12 mouse cellular contexts compared by ENCODE assay signal in the genomic region with DNA sequence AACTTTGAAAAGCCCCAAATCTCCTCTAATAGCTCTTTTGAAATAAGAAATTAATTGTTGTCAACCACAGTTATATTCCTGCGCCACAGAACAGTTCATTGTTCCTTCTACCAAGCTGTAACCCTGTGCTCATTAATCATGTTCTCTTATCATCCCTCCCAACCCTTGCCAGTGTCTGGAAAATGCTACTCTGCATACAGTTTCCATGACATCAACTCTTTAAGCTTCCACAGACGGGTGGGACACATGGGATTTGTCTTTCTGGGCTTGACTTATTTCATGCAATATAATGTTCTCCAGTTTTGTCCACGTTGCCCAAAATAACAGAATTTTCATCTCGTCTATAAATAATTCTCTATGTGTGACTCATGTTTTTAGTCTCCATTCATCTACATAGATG. TPM values are rescaled to one million over a fixed set of nuclear protein-coding genes. Genes with fewer than 3 reads are reported as not detected.
A peak's percentile ranks its signal among the peaks of the same experiment; 100 is the strongest.
DNase-seq lines count a peak whose midpoint lies in the region; ATAC-seq lines count a peak whose summit lies in the region.
"Had no signal": no experiment of that assay in that cellular context is flagged by ENCODE, and none has a peak within 500 bp of the region (broad histone marks: within the 10 kb centered on the region; RNA-seq: fewer than 3 reads in every experiment).

No protein-coding gene starts in this region.

- H3K9ac ChIP-seq in heart, embryonic 16.5 days (ENCODE audit: low read length): no peak overlapping the region
- no peak overlapping the region for H3K9ac ChIP-seq in lung, embryonic 16.5 days (ENCODE audit: low read length)
- H3K9ac ChIP-seq: liver, postnatal 0 days; midbrain, embryonic 15.5 days had no signal

- no peak; the same call in 1 of the 2 replicates for ATAC-seq in heart, embryonic 16.5 days (replicated peaks; ENCODE audit: extremely low read depth, insufficient read depth, low FRiP score)
- peak; percentile 43; the same call in 1 of the 2 replicates for ATAC-seq in lung, embryonic 16.5 days (ENCODE audit: low read depth)
- no peak for ATAC-seq in frontal cortex, adult (ENCODE audit: low TSS enrichment)
- ATAC-seq: forebrain, embryonic 16.5 days; liver, postnatal 0 days; midbrain, embryonic 15.5 days had no signal

- H3K36me3 ChIP-seq in heart, embryonic 16.5 days (ENCODE audit: control insufficient read depth, insufficient read depth): peaks cover 6% of the 10 kb centered on the region; the same call in 1 of the 2 replicates
- H3K36me3 ChIP-seq in lung, embryonic 16.5 days (ENCODE audit: control insufficient read depth, insufficient read depth, low read length): no peaks in the 10 kb centered on the region
- H3K36me3 ChIP-seq: midbrain, embryonic 15.5 days had no signal

- H3K9me3 ChIP-seq in heart, embryonic 16.5 days (replicated peaks; ENCODE audit: control insufficient read depth, low read length): no peaks in the 10 kb centered on the region
- H3K9me3 ChIP-seq in lung, embryonic 16.5 days (ENCODE audit: control insufficient read depth, low read length): no peaks in the 10 kb centered on the region
- H3K9me3 ChIP-seq: midbrain, embryonic 15.5 days had no signal

- 35% methylated on average over 4 of the region's 4 CpGs for WGBS in heart, embryonic 16.5 days
- WGBS in lung, embryonic 16.5 days: 59% methylated on average over 4 of the region's 4 CpGs

- peak overlapping the region; percentile 40; the same call in 1 of the 2 replicates for H3K27ac ChIP-seq in heart, embryonic 16.5 days (ENCODE audit: low read length)
- H3K27ac ChIP-seq in lung, embryonic 16.5 days (ENCODE audit: low read length): no peak overlapping the region
- H3K27ac ChIP-seq: midbrain, embryonic 15.5 days had no signal

- no peak overlapping the region for H3K4me2 ChIP-seq in heart, embryonic 16.5 days (ENCODE audit: low read depth, low read length)
- no peak overlapping the region for H3K4me2 ChIP-seq in lung, embryonic 16.5 days (ENCODE audit: low read depth, low read length)
- H3K4me2 ChIP-seq: midbrain, embryonic 15.5 days had no signal

- H3K27me3 ChIP-seq in heart, embryonic 16.5 days (ENCODE audit: control insufficient read depth, insufficient read depth, low read length): no peaks in the 10 kb centered on the region
- no peaks in the 10 kb centered on the region for H3K27me3 ChIP-seq in lung, embryonic 16.5 days (ENCODE audit: control insufficient read depth, insufficient read depth, low read depth, low read length)
- H3K27me3 ChIP-seq: midbrain, embryonic 15.5 days had no signal

- DNase-seq in embryo, embryonic 10 days (ENCODE audit: low spot score): peak; percentile 18
- no peak for DNase-seq in embryo, embryonic 9.5 days (ENCODE audit: extremely low spot score)
- no peak for DNase-seq in heart, adult 9 months (ENCODE audit: low spot score in 2 of 2)
- no peak for DNase-seq in lung, postnatal 14 days
- DNase-seq in embryo, embryonic 11 days: peak; percentile 16
- DNase-seq: cerebellum, postnatal 10 days; liver, postnatal 0 days had no signal

- H3K4me3 ChIP-seq in heart, embryonic 16.5 days (ENCODE audit: low read length): no peak overlapping the region
- H3K4me3 ChIP-seq in lung, embryonic 16.5 days (ENCODE audit: low read length): no peak overlapping the region
- H3K4me3 ChIP-seq: midbrain, embryonic 15.5 days had no signal

- peaks cover 36% of the 10 kb centered on the region for H3K4me1 ChIP-seq in heart, embryonic 16.5 days (ENCODE audit: control insufficient read depth, insufficient read depth, low read length)
- H3K4me1 ChIP-seq in lung, embryonic 16.5 days (replicated peaks; ENCODE audit: control insufficient read depth, insufficient read depth, low read length): peaks cover 3% of the 10 kb centered on the region

RNA-seq across cellular contexts. Expression of gene Fam198b, which starts 42.7 kb away (rescaled TPM):
- 61.6 and 61.7 TPM in 2 replicates for polyA plus RNA-seq in heart, embryonic 16.5 days (2015; fragmentation: Nextera tagmentation; extraction: Ambion mirVana)
- polyA plus RNA-seq in lung, embryonic 16.5 days (2015; fragmentation: Nextera tagmentation; extraction: Ambion mirVana): 31.0 and 32.9 TPM in 2 replicates

Comparison
In these comparisons a context has a peak if more than half of its experiments do, and no peak if none do; other contexts are left out.
1. DNase-seq: peak in embryo, embryonic 10 days (single experiment) and embryo, embryonic 11 days (single experiment); none in embryo, embryonic 9.5 days (single experiment), heart, adult 9 months (0 of 2) and lung, postnatal 14 days (single experiment).